Mouse (Mus musculus): ENCODE data around the gene Hfe.

DNA sequence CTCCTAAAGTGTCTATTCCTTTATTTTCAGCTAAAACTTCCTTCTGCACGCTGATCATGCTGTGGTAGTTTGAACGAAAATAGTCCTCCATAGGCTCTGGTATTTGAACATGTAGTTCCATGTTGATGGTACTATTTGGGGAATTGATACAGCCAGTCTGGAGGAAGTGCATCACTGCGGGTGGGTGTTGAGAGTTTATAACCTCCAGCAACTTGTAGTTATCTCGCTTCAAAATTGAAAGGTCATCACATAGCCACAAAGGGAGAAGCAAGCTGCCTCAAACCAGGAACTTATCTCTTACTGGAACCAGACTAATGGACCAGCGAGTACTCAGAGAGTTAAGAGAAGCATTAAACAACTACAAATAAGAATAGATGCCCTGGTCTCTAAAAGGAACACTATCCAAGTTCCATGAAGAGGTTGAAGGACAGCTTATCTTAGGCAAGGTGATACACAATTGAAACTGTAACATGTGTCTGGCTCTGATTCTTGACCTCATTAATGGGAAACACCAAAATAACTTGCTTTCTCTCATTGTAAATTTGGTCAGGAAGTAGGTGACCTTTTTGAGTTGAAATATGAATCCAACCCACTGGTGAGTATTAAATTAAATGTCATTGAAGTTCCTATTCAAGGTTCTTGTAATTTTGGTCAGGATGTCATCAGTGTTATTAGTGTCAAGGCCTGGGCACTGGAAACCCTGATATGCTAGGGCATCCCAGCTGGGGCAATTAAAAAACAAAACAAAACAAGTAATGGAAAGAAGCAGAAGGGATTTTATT lies 5.8 kb upstream of the Hfe start:
- TF ChIP-seq CTCF (IDR thresholded peaks at IDR 0.05; ENCODE audit: borderline replicate concordance, extremely low read depth, insufficient read depth, insufficient read length) (no peak), POLR2A (IDR thresholded peaks at IDR 0.05; ENCODE audit: borderline replicate concordance, extremely low read depth, insufficient read depth, insufficient read length, poor library complexity, severe bottlenecking) (no peak)
